Mouse (Mus musculus): Measurements from ENCODE around the gene Lrrc7. TPM values are rescaled to one million over a fixed set of nuclear protein-coding genes. Genes with fewer than 3 reads are reported as not detected.

The Lrrc7 gene
- total RNA-seq, 1 experiment = not detected

DNA sequence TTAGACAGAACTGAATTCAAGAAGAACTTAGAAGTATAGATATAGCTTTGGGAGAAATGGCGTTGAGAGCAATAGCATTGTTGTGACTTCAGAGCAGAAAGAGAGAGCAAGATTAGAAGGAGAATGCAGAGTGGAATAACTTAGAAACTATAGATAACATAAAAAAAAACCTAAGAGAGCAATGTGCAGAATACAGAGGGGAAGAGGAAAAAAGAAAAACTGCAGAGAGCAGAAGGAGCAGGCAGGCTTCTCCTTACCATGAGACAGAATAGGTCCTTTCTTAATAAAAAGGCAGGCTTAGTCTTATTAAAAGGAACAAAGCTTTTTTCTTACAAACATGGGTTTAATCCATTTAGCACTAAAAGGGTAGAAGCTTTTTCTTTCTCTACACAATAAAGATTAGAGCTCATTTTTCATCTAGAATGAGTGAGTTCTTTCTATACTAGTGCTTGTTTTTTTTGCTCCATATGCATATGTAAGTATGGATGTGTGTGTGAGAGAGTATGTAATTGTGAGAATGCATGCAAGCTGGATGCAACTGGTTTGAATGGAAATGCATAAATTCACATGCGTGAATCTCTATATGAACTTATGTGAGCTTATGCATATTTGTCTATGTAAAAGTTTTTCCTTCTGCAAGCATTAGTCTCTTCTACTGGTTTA is 174.5 kb downstream of the Lrrc7 start:
- H3K36me3 ChIP-seq (ENCODE audit: control insufficient read depth, insufficient read depth, low read length, poor library complexity, severe bottlenecking) = no peaks in the 10 kb centered on the region
- no peaks in the 10 kb centered on the region for H3K9me3 ChIP-seq (ENCODE audit: control insufficient read depth, insufficient read depth, low read depth, low read length)
- DNase-seq (ENCODE audit: low read depth, low spot score) = no peak
- in situ Hi-C loops (cut with MboI; ENCODE audit: low sequenced_read_pairs in 2 of 2, unreplicated experiment in 2 of 2) = no loop called here
- H3K4me1 ChIP-seq (ENCODE audit: control insufficient read depth in 2 of 2, insufficient read depth in 2 of 2, low read length in 2 of 2, poor library complexity in 1 of 2) = no peaks in the 10 kb centered on the region
- H3K9ac ChIP-seq (ENCODE audit: insufficient read depth, low read depth, low read length, poor library complexity, severe bottlenecking) = no peak overlapping the region
- TF ChIP-seq MAFK (IDR thresholded peaks at IDR 0.05; ENCODE audit: insufficient read depth, low read depth, low read length) = no peak
- TF ChIP-seq ZC3H11A (IDR thresholded peaks at IDR 0.05; ENCODE audit: borderline replicate concordance, low read depth, low read length) = no peak
- no peak for TF ChIP-seq CHD2 (IDR thresholded peaks at IDR 0.05; ENCODE audit: low read depth, low read length)
- no peak for TF ChIP-seq HCFC1 (IDR thresholded peaks at IDR 0.05; ENCODE audit: borderline replicate concordance, insufficient read depth, low read length)
- no peak for TF ChIP-seq ZNF384 (IDR thresholded peaks at IDR 0.05; ENCODE audit: low read depth, low read length)
- H3K4me3 ChIP-seq (ENCODE audit: insufficient read depth in 1 of 2, low read depth in 1 of 2, low read length in 2 of 2, poor library complexity in 1 of 2, severe bottlenecking in 1 of 2) = no peak overlapping the region
- H3K27ac ChIP-seq (ENCODE audit: insufficient read depth, low read depth, low read length, poor library complexity, severe bottlenecking) = no peak overlapping the region

DNA sequence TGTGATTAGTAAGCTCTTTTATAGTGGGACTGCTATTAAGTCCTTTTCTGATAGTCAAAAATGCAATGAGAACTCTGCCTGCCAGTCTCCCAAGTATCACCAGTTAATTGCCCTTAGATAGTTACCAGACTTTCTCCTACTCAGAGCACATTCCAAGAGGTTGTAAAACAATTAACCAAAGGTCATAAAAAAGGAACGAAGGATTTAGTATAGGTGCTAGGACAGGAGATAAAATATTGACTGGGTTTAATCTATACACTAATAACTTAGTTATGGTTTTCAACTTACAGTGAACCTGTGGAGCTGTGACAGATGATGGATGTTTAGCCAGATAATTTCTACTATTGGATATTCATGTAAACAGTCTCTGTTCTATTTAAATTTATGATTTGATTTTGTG is 175.2 kb downstream of the Lrrc7 start:
- Histone ChIP-seq H3K4me3 (ENCODE audit: insufficient read depth in 1 of 2, low read depth in 1 of 2, low read length in 2 of 2, poor library complexity in 1 of 2, severe bottlenecking in 1 of 2) (no peak overlapping the region), H3K4me1 (ENCODE audit: control insufficient read depth in 2 of 2, insufficient read depth in 2 of 2, low read length in 2 of 2, poor library complexity in 1 of 2) (no peaks in the 10 kb centered on the region), H3K27ac (ENCODE audit: insufficient read depth, low read depth, low read length, poor library complexity, severe bottlenecking) (no peak overlapping the region), H3K9me3 (ENCODE audit: control insufficient read depth, insufficient read depth, low read depth, low read length) (no peaks in the 10 kb centered on the region), H3K9ac (ENCODE audit: insufficient read depth, low read depth, low read length, poor library complexity, severe bottlenecking) (no peak overlapping the region), H3K36me3 (ENCODE audit: control insufficient read depth, insufficient read depth, low read length, poor library complexity, severe bottlenecking) (no peaks in the 10 kb centered on the region)
- TF ChIP-seq ZNF384 (IDR thresholded peaks at IDR 0.05; ENCODE audit: low read depth, low read length) (no peak), CHD2 (IDR thresholded peaks at IDR 0.05; ENCODE audit: low read depth, low read length) (no peak), MAFK (IDR thresholded peaks at IDR 0.05; ENCODE audit: insufficient read depth, low read depth, low read length) (no peak), ZC3H11A (IDR thresholded peaks at IDR 0.05; ENCODE audit: borderline replicate concordance, low read depth, low read length) (no peak), HCFC1 (IDR thresholded peaks at IDR 0.05; ENCODE audit: borderline replicate concordance, insufficient read depth, low read length) (no peak)
- DNase-seq (ENCODE audit: low read depth, low spot score) = no peak
- in situ Hi-C loops (cut with MboI; ENCODE audit: low sequenced_read_pairs in 2 of 2, unreplicated experiment in 2 of 2) = no loop called here

- no peak overlapping the region for H3K27ac ChIP-seq (ENCODE audit: insufficient read depth, low read depth, low read length, poor library complexity, severe bottlenecking)
- no peaks in the 10 kb centered on the region for H3K9me3 ChIP-seq (ENCODE audit: control insufficient read depth, insufficient read depth, low read depth, low read length)
- DNase-seq (ENCODE audit: low read depth, low spot score) = peak; percentile 60
- H3K4me1 ChIP-seq (ENCODE audit: control insufficient read depth in 2 of 2, insufficient read depth in 2 of 2, low read length in 2 of 2, poor library complexity in 1 of 2) = no peaks in the 10 kb centered on the region
- H3K36me3 ChIP-seq (ENCODE audit: control insufficient read depth, insufficient read depth, low read length, poor library complexity, severe bottlenecking) = no peaks in the 10 kb centered on the region
- TF ChIP-seq ZC3H11A (IDR thresholded peaks at IDR 0.05; ENCODE audit: borderline replicate concordance, low read depth, low read length) (peak; percentile 84), CHD2 (IDR thresholded peaks at IDR 0.05; ENCODE audit: low read depth, low read length) (no peak)
- in situ Hi-C loops (cut with MboI; ENCODE audit: low sequenced_read_pairs in 2 of 2, unreplicated experiment in 2 of 2) = no loop called here
- no peak overlapping the region for H3K4me3 ChIP-seq (ENCODE audit: insufficient read depth in 1 of 2, low read depth in 1 of 2, low read length in 2 of 2, poor library complexity in 1 of 2, severe bottlenecking in 1 of 2)
- no peak overlapping the region for H3K9ac ChIP-seq (ENCODE audit: insufficient read depth, low read depth, low read length, poor library complexity, severe bottlenecking)
These were observed 186.1 kb downstream of the Lrrc7 start for GRCm38 (mm10) chr3:158375885-158376284.

GRCm38 (mm10) chr3:158369169-158369568 is 192.9 kb downstream of the Lrrc7 start:
- Histone ChIP-seq H3K9me3 (ENCODE audit: control insufficient read depth, insufficient read depth, low read depth, low read length) (no peaks in the 10 kb centered on the region), H3K4me1 (ENCODE audit: control insufficient read depth in 2 of 2, insufficient read depth in 2 of 2, low read length in 2 of 2, poor library complexity in 1 of 2) (no peaks in the 10 kb centered on the region), H3K27ac (ENCODE audit: insufficient read depth, low read depth, low read length, poor library complexity, severe bottlenecking) (no peak overlapping the region), H3K9ac (ENCODE audit: insufficient read depth, low read depth, low read length, poor library complexity, severe bottlenecking) (no peak overlapping the region), H3K4me3 (ENCODE audit: insufficient read depth in 1 of 2, low read depth in 1 of 2, low read length in 2 of 2, poor library complexity in 1 of 2, severe bottlenecking in 1 of 2) (no peak overlapping the region), H3K36me3 (ENCODE audit: control insufficient read depth, insufficient read depth, low read length, poor library complexity, severe bottlenecking) (no peaks in the 10 kb centered on the region)
- TF ChIP-seq ZC3H11A (IDR thresholded peaks at IDR 0.05; ENCODE audit: borderline replicate concordance, low read depth, low read length) = no peak
- TF ChIP-seq ZNF384 (IDR thresholded peaks at IDR 0.05; ENCODE audit: low read depth, low read length) = no peak
- TF ChIP-seq CHD2 (IDR thresholded peaks at IDR 0.05; ENCODE audit: low read depth, low read length) = no peak
- in situ Hi-C loops (cut with MboI; ENCODE audit: low sequenced_read_pairs in 2 of 2, unreplicated experiment in 2 of 2) = no loop called here
- DNase-seq (ENCODE audit: low read depth, low spot score) = no peak

- TF ChIP-seq ZC3H11A (IDR thresholded peaks at IDR 0.05; ENCODE audit: borderline replicate concordance, low read depth, low read length) (no peak), MAFK (IDR thresholded peaks at IDR 0.05; ENCODE audit: insufficient read depth, low read depth, low read length) (no peak), CHD2 (IDR thresholded peaks at IDR 0.05; ENCODE audit: low read depth, low read length) (no peak), ZNF384 (IDR thresholded peaks at IDR 0.05; ENCODE audit: low read depth, low read length) (no peak), HCFC1 (IDR thresholded peaks at IDR 0.05; ENCODE audit: borderline replicate concordance, insufficient read depth, low read length) (no peak)
- no peak overlapping the region for H3K27ac ChIP-seq (ENCODE audit: insufficient read depth, low read depth, low read length, poor library complexity, severe bottlenecking)
- in situ Hi-C loops (cut with MboI; ENCODE audit: low sequenced_read_pairs in 2 of 2, unreplicated experiment in 2 of 2) = no loop called here
- no peaks in the 10 kb centered on the region for H3K4me1 ChIP-seq (ENCODE audit: control insufficient read depth in 2 of 2, insufficient read depth in 2 of 2, low read length in 2 of 2, poor library complexity in 1 of 2)
- no peaks in the 10 kb centered on the region for H3K9me3 ChIP-seq (ENCODE audit: control insufficient read depth, insufficient read depth, low read depth, low read length)
- H3K4me3 ChIP-seq (ENCODE audit: insufficient read depth in 1 of 2, low read depth in 1 of 2, low read length in 2 of 2, poor library complexity in 1 of 2, severe bottlenecking in 1 of 2) = no peak overlapping the region
- H3K9ac ChIP-seq (ENCODE audit: insufficient read depth, low read depth, low read length, poor library complexity, severe bottlenecking) = no peak overlapping the region
- H3K36me3 ChIP-seq (ENCODE audit: control insufficient read depth, insufficient read depth, low read length, poor library complexity, severe bottlenecking) = no peaks in the 10 kb centered on the region
- no peak for DNase-seq (ENCODE audit: low read depth, low spot score)
These were observed 196.2 kb downstream of the Lrrc7 start for GRCm38 (mm10) chr3:158365801-158366200.
